Mouse (Mus musculus): ENCODE results near the gene Ccdc57. TPM values are rescaled to one million over a fixed set of nuclear protein-coding genes. Genes with fewer than 3 reads are reported as not detected.

The Ccdc57 gene
- polyA plus RNA-seq, 1 experiment: 2.9 TPM

DNA sequence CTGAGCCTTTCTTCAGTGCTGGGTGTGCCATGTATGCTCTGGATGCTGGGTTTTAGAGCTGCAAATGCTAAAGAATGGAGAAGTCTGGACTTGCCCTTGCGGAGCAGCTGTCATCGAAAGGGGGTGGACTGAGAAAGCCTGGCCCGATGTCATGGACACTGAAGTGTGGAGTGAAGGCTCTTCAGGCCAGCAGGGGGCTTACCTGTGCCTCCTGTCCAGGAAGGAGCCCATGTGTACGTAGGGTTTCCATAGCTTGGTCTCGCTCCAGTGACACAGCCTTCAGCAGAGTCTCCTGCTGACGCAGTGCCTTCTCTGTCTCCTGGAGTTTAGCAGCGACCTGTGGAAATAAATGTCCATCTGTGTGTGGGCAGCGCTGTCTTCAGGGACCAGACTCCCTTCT is 38.3 kb downstream of the Ccdc57 start:
- H3K36me3 ChIP-seq (ENCODE audit: control insufficient read depth, insufficient read depth, low read length): no peaks in the 10 kb centered on the region
- WGBS: 77% methylated on average over 8 of the region's 8 CpGs
- H3K27me3 ChIP-seq (replicated peaks; ENCODE audit: control insufficient read depth, insufficient read depth, low read length): no peaks in the 10 kb centered on the region
- no peak for DNase-seq
- no peak overlapping the region for H3K27ac ChIP-seq (ENCODE audit: insufficient read depth, low read depth, low read length)
- H3K4me3 ChIP-seq (ENCODE audit: insufficient read depth, low read depth, low read length): no peak overlapping the region
- TF ChIP-seq CTCF (conservative IDR thresholded peaks at IDR 0.05; ENCODE audit: insufficient read depth, insufficient read length, low read depth, low read length) (0 out of 2 replicates have a peak, but pooled peaks have one; percentile 21), POLR2A (IDR thresholded peaks at IDR 0.05; ENCODE audit: low read depth, low read length) (no peak)
- H3K4me1 ChIP-seq (ENCODE audit: control insufficient read depth, insufficient read depth, low read length): no peaks in the 10 kb centered on the region

DNA sequence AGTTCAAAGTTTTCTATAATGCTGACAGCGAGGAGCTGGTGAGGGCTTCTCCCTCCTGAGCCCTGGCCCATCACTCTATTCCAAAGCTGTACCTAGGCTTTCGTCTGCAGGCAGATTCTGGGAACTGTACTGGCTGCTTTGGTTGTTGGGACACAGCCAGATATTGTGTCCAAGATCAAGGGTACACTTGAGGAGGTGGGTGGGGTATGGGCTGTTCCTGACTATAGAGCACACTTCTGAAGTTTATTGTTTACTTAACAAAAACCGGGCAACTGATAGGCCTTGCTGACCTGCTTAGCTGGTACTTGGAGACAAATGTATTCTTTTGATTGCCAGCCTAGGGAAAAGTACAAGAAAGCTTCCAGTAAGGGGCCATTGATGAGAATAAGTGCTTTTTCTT is 43.5 kb downstream of the Ccdc57 start:
- Histone ChIP-seq H3K27me3 (replicated peaks; ENCODE audit: control insufficient read depth, insufficient read depth, low read length) (no peaks in the 10 kb centered on the region), H3K27ac (ENCODE audit: insufficient read depth, low read depth, low read length) (no peak overlapping the region), H3K4me3 (ENCODE audit: insufficient read depth, low read depth, low read length) (no peak overlapping the region), H3K36me3 (ENCODE audit: control insufficient read depth, insufficient read depth, low read length) (no peaks in the 10 kb centered on the region; the same call in 1 of the 2 replicates), H3K4me1 (ENCODE audit: control insufficient read depth, insufficient read depth, low read length) (no peaks in the 10 kb centered on the region)
- TF ChIP-seq CTCF (conservative IDR thresholded peaks at IDR 0.05; ENCODE audit: insufficient read depth, insufficient read length, low read depth, low read length): no peak
- no peak for TF ChIP-seq POLR2A (IDR thresholded peaks at IDR 0.05; ENCODE audit: low read depth, low read length)
- DNase-seq: peak; percentile 36
- WGBS: 53% methylated on average over 3 of the region's 3 CpGs

- 0 out of 2 replicates have a peak, but pooled peaks cover 3% of the 10 kb centered on the region for H3K4me1 ChIP-seq (ENCODE audit: control insufficient read depth, insufficient read depth, low read length)
- 86% methylated on average over 5 of the region's 5 CpGs for WGBS
- H3K27me3 ChIP-seq (replicated peaks; ENCODE audit: control insufficient read depth, insufficient read depth, low read length): no peaks in the 10 kb centered on the region
- no peaks in the 10 kb centered on the region; the same call in 1 of the 2 replicates for H3K36me3 ChIP-seq (ENCODE audit: control insufficient read depth, insufficient read depth, low read length)
- H3K4me3 ChIP-seq (ENCODE audit: insufficient read depth, low read depth, low read length): no peak overlapping the region
- no peak overlapping the region for H3K27ac ChIP-seq (ENCODE audit: insufficient read depth, low read depth, low read length)
- TF ChIP-seq CTCF (conservative IDR thresholded peaks at IDR 0.05; ENCODE audit: insufficient read depth, insufficient read length, low read depth, low read length) (no peak), POLR2A (IDR thresholded peaks at IDR 0.05; ENCODE audit: low read depth, low read length) (no peak)
- DNase-seq: no peak
These were observed 44.0 kb downstream of the Ccdc57 start for GRCm38 (mm10) chr11:120888718-120889117.

DNA sequence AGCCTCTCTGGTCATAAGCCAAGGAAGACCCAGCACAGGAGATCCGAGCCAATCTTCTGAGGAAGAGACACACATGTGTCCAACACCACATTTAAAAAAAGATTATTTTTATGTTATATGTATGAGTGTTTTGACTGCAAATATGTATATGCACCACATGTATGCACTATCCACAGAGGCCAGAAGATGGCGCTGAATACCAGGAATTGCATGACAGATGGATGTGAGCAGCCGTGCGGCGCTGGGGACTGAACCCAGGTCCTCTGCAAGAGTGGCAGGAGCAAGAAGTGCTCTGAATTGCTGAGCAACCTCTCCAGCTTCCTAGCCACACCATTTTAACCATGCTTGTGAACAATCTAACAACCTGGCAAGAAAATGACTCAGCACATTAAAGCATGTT is 45.2 kb downstream of the Ccdc57 start:
- WGBS: 92% methylated on average over 5 of the region's 5 CpGs
- no peaks in the 10 kb centered on the region for H3K27me3 ChIP-seq (replicated peaks; ENCODE audit: control insufficient read depth, insufficient read depth, low read length)
- H3K4me3 ChIP-seq (ENCODE audit: insufficient read depth, low read depth, low read length): no peak overlapping the region
- TF ChIP-seq CTCF (conservative IDR thresholded peaks at IDR 0.05; ENCODE audit: insufficient read depth, insufficient read length, low read depth, low read length) (0 out of 2 replicates have a peak, but pooled peaks have one; percentile 10), POLR2A (IDR thresholded peaks at IDR 0.05; ENCODE audit: low read depth, low read length) (no peak)
- no peaks in the 10 kb centered on the region; the same call in 1 of the 2 replicates for H3K36me3 ChIP-seq (ENCODE audit: control insufficient read depth, insufficient read depth, low read length)
- DNase-seq: no peak
- H3K27ac ChIP-seq (ENCODE audit: insufficient read depth, low read depth, low read length): no peak overlapping the region
- peaks cover 4% of the 10 kb centered on the region; the same call in 1 of the 2 replicates for H3K4me1 ChIP-seq (ENCODE audit: control insufficient read depth, insufficient read depth, low read length)

DNA sequence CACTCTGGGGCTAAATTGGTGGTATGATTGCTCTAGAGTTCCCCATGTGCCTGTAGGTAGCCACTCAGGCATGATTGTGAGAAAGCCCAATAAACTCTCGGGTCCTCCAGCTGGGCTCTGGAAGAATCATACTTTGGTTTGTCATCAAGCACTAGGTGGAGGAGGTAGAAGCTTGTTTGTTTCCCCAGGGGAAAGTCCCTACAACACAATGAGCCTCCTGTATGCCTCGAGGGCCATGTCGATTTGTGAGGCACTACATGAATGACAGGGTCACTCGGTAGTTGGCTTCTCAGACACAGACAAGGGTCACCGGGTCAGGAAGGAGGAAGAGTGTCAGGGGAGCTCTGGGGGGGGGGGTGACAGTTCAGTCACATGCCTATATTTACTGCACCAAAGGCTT is 46.2 kb downstream of the Ccdc57 start:
- Histone ChIP-seq H3K4me1 (ENCODE audit: control insufficient read depth, insufficient read depth, low read length) (peaks cover 4% of the 10 kb centered on the region; the same call in 1 of the 2 replicates), H3K27ac (ENCODE audit: insufficient read depth, low read depth, low read length) (no peak overlapping the region), H3K4me3 (ENCODE audit: insufficient read depth, low read depth, low read length) (no peak overlapping the region), H3K36me3 (ENCODE audit: control insufficient read depth, insufficient read depth, low read length) (no peaks in the 10 kb centered on the region; the same call in 1 of the 2 replicates), H3K27me3 (replicated peaks; ENCODE audit: control insufficient read depth, insufficient read depth, low read length) (no peaks in the 10 kb centered on the region)
- TF ChIP-seq POLR2A (IDR thresholded peaks at IDR 0.05; ENCODE audit: low read depth, low read length) (no peak), CTCF (conservative IDR thresholded peaks at IDR 0.05; ENCODE audit: insufficient read depth, insufficient read length, low read depth, low read length) (no peak)
- no peak for DNase-seq
- 69% methylated on average over 5 of the region's 5 CpGs for WGBS

GRCm38 (mm10) chr11:120883601-120884000 is 49.1 kb downstream of the Ccdc57 start:
- no peaks in the 10 kb centered on the region for H3K27me3 ChIP-seq (replicated peaks; ENCODE audit: control insufficient read depth, insufficient read depth, low read length)
- H3K4me1 ChIP-seq (ENCODE audit: control insufficient read depth, insufficient read depth, low read length): peaks cover 4% of the 10 kb centered on the region; the same call in 1 of the 2 replicates
- TF ChIP-seq POLR2A (IDR thresholded peaks at IDR 0.05; ENCODE audit: low read depth, low read length) (no peak), CTCF (conservative IDR thresholded peaks at IDR 0.05; ENCODE audit: insufficient read depth, insufficient read length, low read depth, low read length) (no peak)
- no peaks in the 10 kb centered on the region; the same call in 1 of the 2 replicates for H3K36me3 ChIP-seq (ENCODE audit: control insufficient read depth, insufficient read depth, low read length)
- no peak overlapping the region for H3K4me3 ChIP-seq (ENCODE audit: insufficient read depth, low read depth, low read length)
- WGBS: 45% methylated on average over 3 of the region's 3 CpGs
- H3K27ac ChIP-seq (ENCODE audit: insufficient read depth, low read depth, low read length): peak overlapping the region; percentile 47; the same call in 1 of the 2 replicates
- DNase-seq: no peak

GRCm38 (mm10) chr11:120882931-120883330 is 49.7 kb downstream of the Ccdc57 start:
- peak overlapping the region; percentile 61; the same call in 1 of the 2 replicates for H3K27ac ChIP-seq (ENCODE audit: insufficient read depth, low read depth, low read length)
- WGBS: 55% methylated on average over 4 of the region's 4 CpGs

More at GRCm38 (mm10) chr11:120882931-120883330, 49.7 kb downstream of the Ccdc57 start:
- peak; percentile 76 for DNase-seq
- TF ChIP-seq CTCF (conservative IDR thresholded peaks at IDR 0.05; ENCODE audit: insufficient read depth, insufficient read length, low read depth, low read length) (no peak), POLR2A (IDR thresholded peaks at IDR 0.05; ENCODE audit: low read depth, low read length) (no peak)
- H3K4me1 ChIP-seq (ENCODE audit: control insufficient read depth, insufficient read depth, low read length): peaks cover 4% of the 10 kb centered on the region; the same call in 1 of the 2 replicates
- no peaks in the 10 kb centered on the region; the same call in 1 of the 2 replicates for H3K36me3 ChIP-seq (ENCODE audit: control insufficient read depth, insufficient read depth, low read length)
- H3K27me3 ChIP-seq (replicated peaks; ENCODE audit: control insufficient read depth, insufficient read depth, low read length): no peaks in the 10 kb centered on the region
- no peak overlapping the region for H3K4me3 ChIP-seq (ENCODE audit: insufficient read depth, low read depth, low read length)

All from kidney, adult 2 months (tissue).